Mouse (Mus musculus): Measurements from ENCODE around the gene 2410004B18Rik. TPM values are rescaled to one million over a fixed set of nuclear protein-coding genes. Genes with fewer than 3 reads are reported as not detected.

Gene 2410004B18Rik
- polyA plus RNA-seq, 1 experiment from 2014 or later, result 52.7 TPM

GRCm38 (mm10) chr3:145989576-145990081 lies 51.8 kb downstream of the 2410004B18Rik start:
- Histone ChIP-seq H3K36me3 (ENCODE audit: insufficient read depth) (no peaks in the 10 kb centered on the region), H3K4me3 (ENCODE audit: low read depth, low read length) (peak overlapping the region; percentile 67), H3K9me3 (ENCODE audit: low read depth, low read length) (no peaks in the 10 kb centered on the region), H3K27ac (ENCODE audit: low read depth) (peak overlapping the region; percentile 94; the same call in 1 of the 2 replicates), H3K27me3 (ENCODE audit: insufficient read depth, low read length) (peaks cover 8% of the 10 kb centered on the region; the same call in 1 of the 2 replicates), H3K4me2 (peak overlapping the region; percentile 81), H3K4me1 (ENCODE audit: insufficient read depth) (peaks cover 5% of the 10 kb centered on the region), H3K9ac (peak overlapping the region; percentile 82)
- no peak for ATAC-seq (ENCODE audit: insufficient read depth)
- peak; percentile 56 for DNase-seq
- peak; percentile 39 for TF ChIP-seq CTCF (IDR thresholded peaks at IDR 0.05; ENCODE audit: low read depth)
- WGBS, result 6% methylated on average over 11 of the region's 11 CpGs

- WGBS, result 73% methylated on average over 13 of the region's 13 CpGs
- Histone ChIP-seq H3K9me3 (ENCODE audit: low read depth, low read length) (no peaks in the 10 kb centered on the region), H3K27ac (ENCODE audit: low read depth) (no peak overlapping the region), H3K4me2 (peak overlapping the region; percentile 47), H3K4me3 (ENCODE audit: low read depth, low read length) (peak overlapping the region; percentile 9; the same call in 1 of the 2 replicates), H3K27me3 (ENCODE audit: insufficient read depth, low read length) (peaks cover 8% of the 10 kb centered on the region; the same call in 1 of the 2 replicates), H3K9ac (no peak overlapping the region), H3K36me3 (ENCODE audit: insufficient read depth) (no peaks in the 10 kb centered on the region), H3K4me1 (ENCODE audit: insufficient read depth) (peaks cover 5% of the 10 kb centered on the region)
- no peak for ATAC-seq (ENCODE audit: insufficient read depth)
- TF ChIP-seq CTCF (IDR thresholded peaks at IDR 0.05; ENCODE audit: low read depth), result no peak
- no peak for DNase-seq
These were observed 53.3 kb downstream of the 2410004B18Rik start for GRCm38 (mm10) chr3:145991130-145991529.

GRCm38 (mm10) chr3:145991976-145992730 lies 54.3 kb downstream of the 2410004B18Rik start:
- Histone ChIP-seq H3K27ac (ENCODE audit: low read depth) (no peak overlapping the region), H3K9me3 (ENCODE audit: low read depth, low read length) (no peaks in the 10 kb centered on the region), H3K4me3 (ENCODE audit: low read depth, low read length) (no peak overlapping the region), H3K4me1 (ENCODE audit: insufficient read depth) (peaks cover 2% of the 10 kb centered on the region; the same call in 1 of the 2 replicates), H3K36me3 (ENCODE audit: insufficient read depth) (no peaks in the 10 kb centered on the region), H3K4me2 (no peak overlapping the region), H3K27me3 (ENCODE audit: insufficient read depth, low read length) (peaks cover 8% of the 10 kb centered on the region; the same call in 1 of the 2 replicates), H3K9ac (no peak overlapping the region)
- DNase-seq (no peak), ATAC-seq (ENCODE audit: insufficient read depth) (no peak)
- 75% methylated on average over 10 of the region's 10 CpGs for WGBS
- no peak for TF ChIP-seq CTCF (IDR thresholded peaks at IDR 0.05; ENCODE audit: low read depth)

DNA sequence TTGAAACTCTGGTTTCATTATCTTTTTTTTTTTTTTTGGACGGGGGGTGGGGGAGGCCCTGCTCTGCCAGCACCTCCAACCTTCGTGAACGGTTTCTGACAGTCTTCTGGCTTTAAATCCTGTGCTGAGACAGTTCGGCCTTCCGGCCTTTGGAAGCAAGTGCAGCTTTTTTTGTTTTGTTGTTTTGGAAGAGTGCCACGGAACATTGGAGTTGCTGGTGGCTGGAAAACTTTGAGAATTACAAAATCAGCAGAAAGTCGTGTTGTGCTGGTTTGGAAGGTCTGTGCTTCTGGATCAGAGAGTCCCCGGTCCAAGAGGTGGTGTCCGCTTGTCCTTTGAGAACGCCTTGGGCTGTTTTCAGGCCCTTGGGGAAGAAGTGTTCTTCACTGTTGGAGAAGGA lies 55.0 kb downstream of the 2410004B18Rik start:
- H3K9ac ChIP-seq, result no peak overlapping the region
- peaks cover 2% of the 10 kb centered on the region; the same call in 1 of the 2 replicates for H3K4me1 ChIP-seq (ENCODE audit: insufficient read depth)
- H3K36me3 ChIP-seq (ENCODE audit: insufficient read depth), result no peaks in the 10 kb centered on the region
- H3K27me3 ChIP-seq (ENCODE audit: insufficient read depth, low read length), result peaks cover 8% of the 10 kb centered on the region; the same call in 1 of the 2 replicates
- no peak for TF ChIP-seq CTCF (IDR thresholded peaks at IDR 0.05; ENCODE audit: low read depth)
- H3K4me3 ChIP-seq (ENCODE audit: low read depth, low read length), result no peak overlapping the region
- no peak overlapping the region for H3K4me2 ChIP-seq
- H3K9me3 ChIP-seq (ENCODE audit: low read depth, low read length), result no peaks in the 10 kb centered on the region
- no peak overlapping the region for H3K27ac ChIP-seq (ENCODE audit: low read depth)
- no peak for ATAC-seq (ENCODE audit: insufficient read depth)
- 53% methylated on average over 10 of the region's 10 CpGs for WGBS
- DNase-seq, result peak; percentile 85

DNA sequence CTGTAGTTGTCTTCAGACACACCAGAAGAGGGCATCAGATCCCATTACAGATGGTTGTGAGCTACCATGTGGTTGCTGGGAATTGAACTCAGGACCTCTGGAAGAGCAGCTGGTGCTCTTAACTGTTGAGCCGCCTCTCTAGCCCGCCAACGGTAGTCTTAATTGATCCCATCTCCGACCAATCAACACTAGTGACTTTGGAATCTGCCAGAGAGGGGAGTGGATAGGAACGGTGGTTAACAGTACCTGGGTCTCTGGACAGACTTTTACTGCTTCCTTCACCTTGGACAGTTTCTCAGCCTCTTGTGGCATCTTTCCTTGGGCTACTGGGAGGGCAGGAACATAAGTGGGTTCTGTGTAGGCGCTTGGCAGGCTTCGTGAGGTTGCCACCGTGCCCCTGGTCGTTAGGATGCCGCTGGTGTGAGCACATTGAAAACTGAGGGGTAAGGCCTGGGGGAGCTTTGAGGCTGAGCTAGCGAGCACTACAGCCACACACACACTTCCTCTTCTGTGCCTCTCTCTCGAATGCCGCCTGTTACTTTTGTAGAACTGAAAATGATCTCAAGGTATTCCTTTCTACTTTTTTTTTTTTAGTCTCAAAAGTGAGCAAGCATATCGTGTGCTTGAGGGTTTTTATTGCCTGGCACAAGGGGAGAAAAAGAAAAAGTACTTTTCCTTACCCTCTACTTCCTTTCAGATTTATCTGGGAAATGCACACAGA lies 55.8 kb downstream of the 2410004B18Rik start:
- no peak overlapping the region for H3K27ac ChIP-seq (ENCODE audit: low read depth)
- H3K9me3 ChIP-seq (ENCODE audit: low read depth, low read length), result no peaks in the 10 kb centered on the region
- DNase-seq, result no peak
- H3K4me1 ChIP-seq (ENCODE audit: insufficient read depth), result peaks cover 2% of the 10 kb centered on the region; the same call in 1 of the 2 replicates
- ATAC-seq (ENCODE audit: insufficient read depth), result no peak
- no peaks in the 10 kb centered on the region; the same call in 1 of the 2 replicates for H3K36me3 ChIP-seq (ENCODE audit: insufficient read depth)
- TF ChIP-seq CTCF (IDR thresholded peaks at IDR 0.05; ENCODE audit: low read depth), result no peak
- H3K27me3 ChIP-seq (ENCODE audit: insufficient read depth, low read length), result peaks cover 3% of the 10 kb centered on the region; the same call in 1 of the 2 replicates
- 81% methylated on average over 14 of the region's 14 CpGs for WGBS
- no peak overlapping the region for H3K9ac ChIP-seq
- H3K4me2 ChIP-seq, result no peak overlapping the region
- H3K4me3 ChIP-seq (ENCODE audit: low read depth, low read length), result no peak overlapping the region

Other genes starting within 250 kb of the 2410004B18Rik start
- 30.1 and 35.1 TPM in 2 replicates for gene Ddah1, start 179.3 kb upstream of the 2410004B18Rik start, polyA plus RNA-seq (2014; fragmentation: Nextera tagmentation; extraction: Ambion mirVana)
- gene Bcl10, start 15.2 kb upstream of the 2410004B18Rik start, polyA plus RNA-seq (2014; fragmentation: Nextera tagmentation; extraction: Ambion mirVana), result 50.6 and 50.7 TPM in 2 replicates
- gene Syde2, start 49.9 kb downstream of the 2410004B18Rik start, polyA plus RNA-seq (2014; fragmentation: Nextera tagmentation; extraction: Ambion mirVana), result 2.5 and 3.2 TPM in 2 replicates
- gene Wdr63, start 170.1 kb downstream of the 2410004B18Rik start, polyA plus RNA-seq (2014; fragmentation: Nextera tagmentation; extraction: Ambion mirVana), result 0.12 TPM in 1 of 2 replicates, not detected in the other
- gene Mcoln3, start 179.4 kb downstream of the 2410004B18Rik start, polyA plus RNA-seq (2014; fragmentation: Nextera tagmentation; extraction: Ambion mirVana), result 0.61 and 1.0 TPM in 2 replicates
- gene Mcoln2, start 211.8 kb downstream of the 2410004B18Rik start, polyA plus RNA-seq (2014; fragmentation: Nextera tagmentation; extraction: Ambion mirVana), result 0.32 and 0.33 TPM in 2 replicates